Comparison of ENCODE assay signal across 16 mouse cellular contexts in the genomic region with DNA sequence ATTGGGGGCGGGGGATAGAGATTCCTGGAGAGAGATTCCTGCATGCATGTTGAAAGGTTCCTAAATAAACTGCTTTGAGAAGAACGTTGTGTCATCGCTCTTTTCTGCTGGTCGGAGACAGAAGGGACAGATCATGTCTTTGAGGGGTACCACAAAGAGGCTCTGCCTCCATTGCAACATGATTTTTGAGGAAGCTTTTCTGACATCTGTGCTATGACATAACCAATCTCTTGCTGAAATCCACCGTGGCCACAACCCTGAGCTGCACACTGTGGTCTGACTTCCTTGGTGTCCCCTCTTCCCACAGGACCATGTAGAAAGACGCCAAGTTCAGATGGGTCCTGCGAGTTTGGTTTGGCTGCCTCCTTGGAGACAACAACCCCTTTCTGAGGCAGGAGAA. TPM values are rescaled to one million over a fixed set of nuclear protein-coding genes. Genes with fewer than 3 reads are reported as not detected.
"Had no signal": no experiment of that assay in that cellular context is flagged by ENCODE, and none has a peak within 500 bp of the region (broad histone marks: within the 10 kb centered on the region; RNA-seq: fewer than 3 reads in every experiment).

No protein-coding gene starts in this region.

- H3K27ac ChIP-seq: limb, embryonic 15.5 days; midbrain, embryonic 10.5 days; neural tube, embryonic 13.5 days; stomach, embryonic 15.5 days had no signal

- H3K27me3 ChIP-seq: limb, embryonic 15.5 days; neural tube, embryonic 13.5 days; stomach, embryonic 15.5 days had no signal

- DNase-seq: kidney, adult 18-20 months; kidney, postnatal 10 days; lung, adult 18-20 months; midbrain, embryonic 14.5 days; right cerebral cortex, postnatal 14 days; thymus, adult 2 months; thymus, postnatal 25 days had no signal

- H3K9ac ChIP-seq: limb, embryonic 15.5 days; neural tube, embryonic 13.5 days; stomach, embryonic 15.5 days had no signal

- H3K4me3 ChIP-seq: limb, embryonic 15.5 days; midbrain, embryonic 10.5 days; neural tube, embryonic 13.5 days; stomach, embryonic 15.5 days had no signal

- H3K9me3 ChIP-seq: limb, embryonic 15.5 days; stomach, embryonic 15.5 days had no signal

- H3K4me2 ChIP-seq: limb, embryonic 15.5 days; neural tube, embryonic 13.5 days; stomach, embryonic 15.5 days had no signal

- H3K4me1 ChIP-seq: limb, embryonic 15.5 days; midbrain, embryonic 10.5 days; neural tube, embryonic 13.5 days; stomach, embryonic 15.5 days had no signal

- H3K36me3 ChIP-seq: limb, embryonic 15.5 days; midbrain, embryonic 10.5 days; neural tube, embryonic 13.5 days; stomach, embryonic 15.5 days had no signal

RNA-seq across cellular contexts. Expression of a gene that starts 46.4 kb away (rescaled TPM):
- total RNA-seq: layer of hippocampus, adult 8-10 months; layer of hippocampus, postnatal 25 days had no signal
- polyA plus RNA-seq: large intestine, adult 2 months; midbrain, embryonic 14.5 days; spleen, adult 2 months; urinary bladder, adult 2 months had no signal
